Mouse (Mus musculus) C2C12 (cell line): ENCODE measurements around the gene Sult4a1. TPM values are rescaled to one million over a fixed set of nuclear protein-coding genes. Genes with fewer than 3 reads are reported as not detected.

Experiments
- H3K27me3 ChIP-seq: one replicate; pipeline ENCODE4 v1.6.1; 2011; ENCODE audit not compliant: control insufficient read depth, insufficient read depth, insufficient read length
- H3K36me3 ChIP-seq: one replicate; pipeline ENCODE4 v1.6.1; 2011; ENCODE audit not compliant: control insufficient read depth, insufficient read depth
- H3K4me3 ChIP-seq: one replicate; pipeline ENCODE4 v1.5.1; 2011; ENCODE audit warnings: mild to moderate bottlenecking, control low read depth; ENCODE audit not compliant: poor library complexity, insufficient read depth, severe bottlenecking
- H3K79me2 ChIP-seq: one replicate; pipeline ENCODE4 v1.6.1; 2011; ENCODE audit not compliant: control insufficient read depth, insufficient read depth
- H3K79me3 ChIP-seq: one replicate; pipeline ENCODE4 v1.6.1; 2011; ENCODE audit warnings: low read depth, control low read depth
- H3ac ChIP-seq: one replicate; pipeline ENCODE3; 2011; ENCODE audit warnings: low read depth; ENCODE audit not compliant: control insufficient read depth, insufficient read length
- CEBPB ChIP-seq: IDR thresholded peaks from one replicate; pipeline ENCODE4 v1.6.1; 2011; ENCODE audit warnings: low read depth, mild to moderate bottlenecking, control low read depth, moderate library complexity
- CTCF ChIP-seq: IDR thresholded peaks from one replicate; pipeline ENCODE4 v1.5.1; 2011; ENCODE audit not compliant: control insufficient read depth, insufficient read depth, insufficient read length
- FOSL1 ChIP-seq: IDR thresholded peaks from one replicate; pipeline ENCODE4 v1.8.0; 2011; ENCODE audit warnings: mild to moderate bottlenecking, low read length; ENCODE audit not compliant: poor library complexity, insufficient read depth, severe bottlenecking
- MAX ChIP-seq: IDR thresholded peaks from one replicate; pipeline ENCODE4 v1.6.1; 2011; ENCODE audit warnings: mild to moderate bottlenecking, control low read depth
- MYOD1 ChIP-seq: IDR thresholded peaks from one replicate; pipeline ENCODE4 v1.6.1; 2011; ENCODE audit warnings: low read depth; ENCODE audit not compliant: control insufficient read depth, insufficient read length
- MYOG ChIP-seq: IDR thresholded peaks from one replicate; pipeline ENCODE4 v1.6.1; 2011; ENCODE audit not compliant: control insufficient read depth, insufficient read length; ENCODE audit errors: extremely low read depth
- USF1 ChIP-seq: IDR thresholded peaks from one replicate; pipeline ENCODE4 v1.6.1; 2011; ENCODE audit warnings: low read depth, mild to moderate bottlenecking, control low read depth, moderate library complexity
- polyA plus RNA-seq: library from polyadenylated mRNA; unstranded; fragments of >200 nt; fragmentation: generic; extraction: Trizol; gene quantifications from one replicate; pipeline ENCODE4 v1.2.1, GENCODE M21; 2012; ENCODE audit warnings: missing spikeins

Sult4a1 gene
- polyA plus RNA-seq, 1 experiment, result not detected

DNA sequence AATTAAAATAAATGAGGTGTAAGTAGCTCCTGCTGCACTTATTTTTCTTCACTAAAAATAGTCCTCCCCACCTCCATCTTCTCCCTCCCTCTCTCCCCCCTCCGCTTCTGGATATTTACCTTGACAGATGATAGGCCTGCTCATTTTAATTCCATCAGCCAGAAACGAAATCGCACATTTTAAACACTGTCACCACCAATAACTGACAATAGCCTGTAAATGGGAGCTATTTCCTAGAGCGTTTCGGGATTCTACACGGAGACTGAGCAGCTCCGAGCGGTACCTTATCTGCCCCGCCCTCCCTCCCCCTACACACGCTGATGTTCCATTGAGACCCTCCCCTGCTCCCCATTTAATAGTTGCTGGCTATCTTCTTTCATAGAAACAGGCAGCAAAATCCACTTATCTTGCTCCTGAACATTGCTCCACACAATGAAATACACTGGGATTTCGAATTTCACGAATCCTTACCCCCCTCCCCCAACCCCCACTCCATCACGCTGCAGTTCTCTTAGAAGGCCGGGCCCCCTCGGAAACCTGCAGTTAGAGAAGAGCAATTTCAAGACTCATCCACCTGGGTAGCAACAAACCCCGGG lies 36.0 kb downstream of the Sult4a1 start:
- no peaks in the 10 kb centered on the region for H3K79me2 ChIP-seq
- H3K79me3 ChIP-seq, result no peaks in the 10 kb centered on the region
- TF ChIP-seq CEBPB (no peak), MYOD1 (no peak), MAX (no peak), CTCF (no peak), FOSL1 (no peak), MYOG (no peak), USF1 (no peak)
- no peak overlapping the region for H3ac ChIP-seq
- peaks cover 53% of the 10 kb centered on the region for H3K27me3 ChIP-seq
- no peaks in the 10 kb centered on the region for H3K36me3 ChIP-seq
- H3K4me3 ChIP-seq, result no peak overlapping the region

DNA sequence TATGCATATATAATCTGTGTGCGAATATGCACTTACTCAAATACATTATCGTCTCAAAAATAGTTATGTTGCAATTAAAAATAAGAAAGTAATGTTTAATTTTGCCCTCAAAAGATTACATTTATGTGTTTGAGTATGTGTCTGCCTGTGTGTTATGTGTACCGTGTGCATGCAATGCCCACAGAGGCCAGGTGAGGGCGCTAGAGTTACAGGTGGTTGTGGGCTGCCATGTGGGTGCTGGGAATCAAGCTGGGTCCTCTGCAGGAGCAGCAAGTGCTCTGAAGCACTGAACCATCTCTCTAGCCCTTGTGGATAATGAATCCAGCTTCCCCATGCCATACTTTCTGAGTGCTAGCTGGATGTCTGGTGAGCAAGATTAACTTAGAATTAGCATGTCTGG lies 39.9 kb downstream of the Sult4a1 start:
- TF ChIP-seq CEBPB, result no peak
- no peak for TF ChIP-seq CTCF
- no peak for TF ChIP-seq MYOG
- TF ChIP-seq FOSL1, result no peak
- TF ChIP-seq MAX, result no peak
- TF ChIP-seq USF1, result no peak
- TF ChIP-seq MYOD1, result no peak
- no peaks in the 10 kb centered on the region for H3K36me3 ChIP-seq

DNA sequence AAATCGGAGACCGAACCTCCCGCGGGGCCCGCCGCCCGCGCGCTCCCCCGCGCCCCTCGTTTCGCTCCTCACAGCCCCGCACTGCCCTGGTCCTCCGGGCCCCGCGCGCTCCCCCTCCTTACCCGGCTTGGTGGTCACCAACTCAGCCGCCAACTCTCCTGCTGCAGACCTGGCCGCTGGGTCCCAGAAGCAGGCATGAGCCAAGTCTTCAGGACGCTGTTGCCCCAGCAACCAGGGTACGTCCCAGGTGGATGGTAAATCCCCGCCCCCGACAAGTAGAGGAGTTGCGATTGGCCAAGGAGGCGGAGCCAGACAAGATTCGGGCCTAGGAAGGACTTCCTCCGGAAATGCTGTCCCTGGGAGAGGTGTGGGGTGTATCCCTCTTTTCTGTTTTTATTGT lies 40.4 kb downstream of the Sult4a1 start, which contains the start of gene Efcab6:
TSS of gene Efcab6 (minus strand) at position 240 of the 400 bp plus-strand sequence.
- Histone ChIP-seq H3K36me3 (no peaks in the 10 kb centered on the region), H3K79me3 (no peaks in the 10 kb centered on the region), H3K27me3 (peaks cover 30% of the 10 kb centered on the region), H3ac (no peak within 1 kb of the TSS), H3K4me3 (no peak within 1 kb of the TSS), H3K79me2 (no peaks in the 10 kb centered on the region)
- TF ChIP-seq MYOD1 (no peak), MAX (no peak), FOSL1 (no peak), MYOG (no peak), CTCF (no peak), CEBPB (no peak), USF1 (no peak)

More for the DNA sequence above, 39.9 kb downstream of the Sult4a1 start:
- H3K4me3 ChIP-seq, result no peak overlapping the region
- no peaks in the 10 kb centered on the region for H3K79me2 ChIP-seq
- H3K79me3 ChIP-seq, result no peaks in the 10 kb centered on the region
- H3ac ChIP-seq, result no peak overlapping the region
- H3K27me3 ChIP-seq, result peaks cover 35% of the 10 kb centered on the region

DNA sequence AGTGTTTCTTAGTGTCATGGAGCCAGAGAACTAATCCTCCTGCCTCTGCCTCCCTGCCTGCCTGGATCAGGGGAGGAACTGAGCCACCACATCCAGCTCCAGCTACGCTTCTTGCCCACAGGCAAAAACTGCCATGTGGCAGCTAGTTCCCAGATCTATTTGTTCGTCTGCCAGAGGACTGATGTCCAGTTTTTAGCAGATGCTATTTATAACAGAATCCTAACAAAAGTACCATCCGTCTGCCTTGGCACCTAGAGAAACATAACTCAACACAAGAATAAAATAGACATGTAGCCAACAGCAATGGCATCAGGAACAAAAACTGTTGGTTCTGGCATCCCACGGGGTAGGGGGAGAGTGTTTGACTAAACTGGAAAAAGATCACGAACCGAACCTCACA lies 46.7 kb downstream of the Sult4a1 start:
- Histone ChIP-seq H3K27me3 (peaks cover 5% of the 10 kb centered on the region), H3ac (no peak overlapping the region), H3K36me3 (no peaks in the 10 kb centered on the region), H3K4me3 (no peak overlapping the region), H3K79me2 (no peaks in the 10 kb centered on the region), H3K79me3 (no peaks in the 10 kb centered on the region)
- TF ChIP-seq CEBPB, result no peak
- TF ChIP-seq USF1, result no peak
- no peak for TF ChIP-seq FOSL1
- no peak for TF ChIP-seq MYOG
- TF ChIP-seq MAX, result no peak
- TF ChIP-seq CTCF, result no peak
- TF ChIP-seq MYOD1, result no peak

DNA sequence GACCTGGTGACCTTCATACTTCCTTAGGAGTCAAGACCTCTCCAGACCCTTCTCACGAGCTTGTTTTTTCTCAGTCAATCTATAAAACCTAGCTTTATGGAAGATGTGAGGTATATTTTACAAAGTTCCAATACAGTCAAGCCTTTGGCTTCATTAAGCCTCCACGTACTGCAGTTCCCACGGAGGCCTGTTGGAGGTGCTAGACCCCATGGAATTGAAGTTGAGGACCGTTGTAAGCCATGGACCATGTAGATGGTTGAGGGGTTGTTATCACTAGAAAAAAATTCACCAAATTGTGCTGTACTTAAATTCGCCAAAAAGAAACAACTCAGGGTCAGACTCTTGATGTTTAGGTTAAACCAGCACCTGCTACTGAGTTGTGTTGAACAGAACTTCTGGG lies 49.5 kb downstream of the Sult4a1 start:
- TF ChIP-seq MYOG, result no peak
- no peak for TF ChIP-seq CEBPB
- TF ChIP-seq MAX, result no peak
- no peak for TF ChIP-seq MYOD1
- TF ChIP-seq FOSL1, result no peak
- TF ChIP-seq CTCF, result no peak
- no peak for TF ChIP-seq USF1
- H3K27me3 ChIP-seq, result peaks cover 22% of the 10 kb centered on the region
- no peak overlapping the region for H3K4me3 ChIP-seq
- H3ac ChIP-seq, result no peak overlapping the region
- no peaks in the 10 kb centered on the region for H3K79me3 ChIP-seq
- H3K79me2 ChIP-seq, result no peaks in the 10 kb centered on the region
- no peaks in the 10 kb centered on the region for H3K36me3 ChIP-seq
